Mouse (Mus musculus) spleen, adult 18-20 months (tissue): ENCODE measurements around the gene Adgrl3.

Experiments used
- DNase-seq, 2 experiments: peaks; one replicate each; pipeline ENCODE4 v3.0.0; 2022; ENCODE audit warnings: mixed read lengths in 2 of 2

Adgrl3 gene

DNA sequence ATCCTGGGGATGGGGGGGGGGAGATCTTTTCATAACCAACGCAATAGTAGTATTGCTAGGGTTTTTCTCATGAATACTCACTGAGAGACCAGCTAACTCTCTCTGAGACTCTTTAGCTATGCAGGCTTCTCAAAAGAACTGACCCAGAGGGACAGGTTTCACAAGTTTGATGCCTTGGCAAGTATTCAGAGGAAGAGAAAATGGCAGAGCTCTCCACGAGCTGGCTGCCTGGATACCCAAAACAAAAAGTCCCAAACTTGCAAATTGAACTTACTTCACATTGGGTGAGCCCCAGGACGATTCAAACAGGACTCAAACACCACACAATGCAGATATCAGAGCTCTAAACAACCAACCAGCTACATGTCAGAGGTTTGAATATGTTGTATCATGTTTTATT lies 563.5 kb downstream of the Adgrl3 start:
- no peak for DNase-seq

DNA sequence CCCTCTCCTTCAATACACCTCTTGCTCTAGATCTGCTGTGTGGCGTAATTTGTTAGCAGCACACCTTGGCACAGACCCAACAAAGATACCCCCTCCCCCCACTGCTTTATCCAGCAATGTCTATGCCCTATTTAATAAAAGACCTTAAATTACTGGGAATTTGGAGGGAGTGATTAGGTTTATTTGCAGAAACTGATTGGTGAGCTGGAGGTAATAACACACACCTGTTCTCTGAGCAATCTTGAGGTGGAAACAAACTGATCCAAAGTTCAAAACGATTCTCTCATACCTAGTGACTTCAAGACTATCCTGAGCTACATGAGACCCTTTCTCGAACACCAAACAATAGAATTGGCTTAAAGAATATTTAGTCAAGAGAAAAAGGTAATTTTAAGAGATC lies 565.0 kb downstream of the Adgrl3 start:
- DNase-seq = no peak

DNA sequence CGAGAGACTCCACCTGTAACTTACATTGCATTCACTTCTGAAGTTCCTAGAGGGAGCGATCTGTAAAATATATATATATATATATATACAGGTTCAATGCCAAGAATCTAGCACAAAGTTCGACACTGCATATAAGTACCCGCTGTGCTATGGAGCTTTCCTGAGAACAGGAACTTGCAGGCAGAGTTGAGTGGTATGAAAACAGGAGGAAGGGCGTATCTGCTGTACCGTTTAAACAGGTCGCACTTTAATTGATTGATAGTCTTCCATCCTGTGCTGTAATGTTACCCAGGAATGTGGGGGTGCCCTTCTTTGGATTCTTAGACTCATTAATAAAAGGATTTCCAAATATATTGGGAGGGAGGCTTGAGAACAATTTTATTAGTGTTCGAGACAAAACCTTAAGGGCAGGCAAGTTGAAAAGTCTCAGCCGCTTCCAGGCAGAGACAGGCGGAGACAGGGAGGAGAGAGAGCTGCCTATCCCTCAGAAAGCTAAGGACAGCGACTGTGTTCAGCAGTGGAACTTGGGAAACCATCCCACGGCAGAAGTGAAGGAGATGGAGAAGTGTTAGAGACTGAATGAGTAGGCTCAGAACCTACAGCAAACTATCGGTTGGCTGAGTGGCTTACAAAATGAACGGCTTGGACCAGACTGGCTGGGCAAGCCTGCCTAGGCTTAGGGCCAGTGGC lies 570.2 kb downstream of the Adgrl3 start:
- no peak for DNase-seq

DNA sequence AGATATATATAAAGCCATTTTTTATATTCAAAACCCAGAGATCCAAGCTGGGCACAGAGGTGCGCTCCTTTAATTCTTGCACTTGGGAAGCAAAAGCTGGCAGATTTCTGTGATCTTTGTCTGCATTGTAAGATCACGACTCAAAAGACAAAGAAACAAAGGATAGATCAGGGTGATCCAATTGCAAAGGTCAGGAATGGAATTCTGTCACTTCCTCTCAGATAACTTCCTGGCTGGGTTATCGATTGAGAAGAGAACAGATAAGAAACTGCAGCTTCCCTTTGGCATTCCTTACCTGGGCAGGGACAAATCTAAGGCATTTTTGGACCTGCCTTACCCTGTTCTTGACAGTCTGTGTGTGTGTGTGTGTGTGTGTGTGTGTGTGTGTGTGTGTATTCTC lies 571.5 kb downstream of the Adgrl3 start:
- DNase-seq = no peak

DNA sequence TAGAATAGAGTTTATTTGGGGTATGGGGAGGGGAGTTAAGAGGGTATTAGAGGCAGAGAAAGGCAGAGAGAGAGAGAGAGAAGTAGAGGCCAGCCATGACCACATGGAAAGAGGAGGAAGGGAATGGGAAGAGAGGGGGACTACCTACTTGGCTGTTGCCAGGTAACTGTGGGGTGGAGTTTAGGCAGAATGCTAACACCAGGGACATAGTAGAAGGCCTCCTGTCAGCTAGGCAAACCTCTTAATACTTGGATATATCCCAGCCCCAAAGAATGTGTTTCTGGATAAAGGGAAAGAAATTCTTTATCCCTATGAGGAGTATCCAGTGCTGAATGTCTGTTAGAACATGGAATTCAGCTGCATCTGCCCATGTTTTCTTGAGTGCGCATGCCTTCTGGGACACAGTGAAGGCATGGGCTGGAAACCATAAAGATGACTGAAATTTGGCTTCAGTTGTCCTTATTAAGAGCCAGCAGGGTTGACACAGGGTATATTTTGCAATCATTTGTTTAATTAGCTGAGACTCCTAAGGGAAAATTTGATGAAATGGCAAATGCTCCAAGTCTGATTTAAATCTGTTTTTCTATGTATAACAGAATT lies 573.6 kb downstream of the Adgrl3 start:
- no peak for DNase-seq

DNA sequence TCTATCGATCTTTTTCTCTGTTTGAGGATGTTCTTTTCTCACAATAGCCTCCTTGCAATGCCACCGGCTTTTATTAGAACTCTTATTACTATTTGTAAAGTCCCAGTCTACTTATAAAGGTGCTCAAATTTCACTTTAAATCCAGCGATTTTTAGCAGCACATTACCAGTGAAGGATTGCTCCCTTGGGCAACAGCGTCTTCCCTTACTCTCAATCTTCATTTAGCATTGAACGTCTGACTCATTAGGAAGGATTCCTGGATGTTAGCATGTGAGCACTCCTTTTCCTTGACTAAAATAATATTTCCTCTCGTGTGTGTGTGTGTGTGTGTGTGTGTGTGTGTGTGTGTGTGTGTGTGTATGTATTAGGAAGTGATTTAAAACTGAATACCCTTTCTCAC lies 578.1 kb downstream of the Adgrl3 start:
- no peak for DNase-seq

DNA sequence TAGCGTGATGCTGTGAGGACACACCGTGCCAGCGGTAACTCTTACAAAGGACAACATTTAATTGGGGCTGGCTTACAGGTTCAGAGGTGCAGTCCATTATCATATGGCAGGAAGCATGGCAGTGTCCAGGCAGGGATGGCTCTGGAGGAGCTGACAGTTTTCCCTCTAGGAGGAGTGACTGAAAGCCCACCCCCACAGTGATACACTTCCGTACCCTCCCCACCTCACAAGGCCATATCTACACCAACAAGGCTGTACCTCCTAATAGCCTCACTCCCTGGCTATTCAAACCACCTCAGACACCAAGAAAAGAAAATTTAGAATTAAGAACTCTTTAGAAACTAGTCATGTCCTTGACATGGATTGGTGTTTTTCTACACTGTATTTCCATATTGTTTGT lies 583.0 kb downstream of the Adgrl3 start:
- no peak for DNase-seq

DNA sequence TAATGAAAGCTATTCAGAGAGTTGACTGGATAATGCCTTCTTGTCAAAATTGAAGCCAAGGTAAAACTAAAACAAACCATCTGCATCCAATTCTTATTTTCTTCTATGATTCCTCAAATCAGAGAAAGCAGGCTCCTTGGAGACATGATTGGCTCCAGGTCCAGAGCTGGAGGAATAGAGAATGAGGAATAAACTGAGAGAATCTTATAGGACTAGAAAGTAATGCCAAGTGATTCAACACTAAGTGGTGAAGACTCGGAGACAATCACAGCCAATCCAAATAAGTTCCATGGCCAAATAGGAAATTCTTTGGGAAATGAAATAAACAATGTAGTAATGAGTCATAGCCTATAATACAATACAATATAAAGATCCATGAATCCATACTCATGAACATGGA lies 585.7 kb downstream of the Adgrl3 start:
- DNase-seq = no peak

DNA sequence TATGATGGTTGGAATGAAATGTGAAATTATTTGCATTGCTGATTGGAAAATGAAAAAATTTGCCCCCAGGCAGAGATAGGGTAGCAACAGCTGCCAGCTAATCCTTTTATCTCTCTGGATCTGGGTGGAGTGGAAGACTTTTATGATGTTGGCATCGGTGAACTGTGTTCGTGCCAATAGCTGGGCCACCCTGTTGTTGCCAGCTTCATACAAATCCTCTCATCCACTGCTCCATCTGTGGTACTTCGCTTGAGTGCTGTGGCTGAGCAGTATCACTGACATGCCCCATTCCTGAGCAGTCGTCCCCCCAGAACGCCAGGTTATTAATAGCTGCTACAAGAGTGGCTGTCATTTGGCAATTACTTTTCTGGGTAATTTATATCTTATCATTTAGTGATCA lies 590.3 kb downstream of the Adgrl3 start:
- no peak for DNase-seq

DNA sequence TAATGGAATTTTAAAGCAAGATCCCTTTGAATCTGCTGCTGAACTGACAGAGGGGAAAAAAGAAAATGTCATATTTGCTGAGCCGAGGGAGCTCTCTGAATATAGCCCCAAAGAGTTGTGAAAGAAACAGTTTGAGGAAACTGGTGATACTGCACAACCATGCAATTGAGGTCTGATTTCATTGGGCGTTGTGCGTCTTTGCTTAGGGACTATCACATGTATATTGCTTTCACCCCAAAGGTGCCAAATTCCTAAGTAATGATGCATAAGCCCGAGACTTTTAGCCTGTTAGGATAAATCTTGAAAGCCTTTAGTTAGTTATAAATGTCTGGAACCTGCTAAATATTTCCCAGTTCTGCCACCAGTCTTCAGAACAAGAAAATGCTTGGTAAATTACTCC lies 594.7 kb downstream of the Adgrl3 start:
- DNase-seq = no peak

DNA sequence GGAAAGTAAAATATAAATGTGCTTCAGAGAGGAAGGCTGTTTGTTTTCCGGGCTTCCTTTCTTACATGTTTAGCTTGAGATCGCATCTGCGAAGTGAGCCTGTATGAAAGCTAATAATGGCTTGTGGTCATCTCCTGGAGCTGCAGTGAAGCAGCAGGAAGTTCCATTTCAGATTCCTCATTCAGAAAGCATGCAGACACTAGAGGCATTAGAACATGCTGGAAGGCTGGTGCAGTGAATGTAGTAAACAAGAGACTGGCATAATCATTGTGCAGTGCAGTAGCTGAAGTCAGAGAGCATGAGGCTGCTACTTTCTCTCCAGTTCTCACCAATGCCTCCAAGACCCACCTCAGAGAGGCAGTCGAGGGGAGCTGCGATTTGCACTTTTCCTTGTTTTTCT lies 601.2 kb downstream of the Adgrl3 start:
- no peak for DNase-seq

DNA sequence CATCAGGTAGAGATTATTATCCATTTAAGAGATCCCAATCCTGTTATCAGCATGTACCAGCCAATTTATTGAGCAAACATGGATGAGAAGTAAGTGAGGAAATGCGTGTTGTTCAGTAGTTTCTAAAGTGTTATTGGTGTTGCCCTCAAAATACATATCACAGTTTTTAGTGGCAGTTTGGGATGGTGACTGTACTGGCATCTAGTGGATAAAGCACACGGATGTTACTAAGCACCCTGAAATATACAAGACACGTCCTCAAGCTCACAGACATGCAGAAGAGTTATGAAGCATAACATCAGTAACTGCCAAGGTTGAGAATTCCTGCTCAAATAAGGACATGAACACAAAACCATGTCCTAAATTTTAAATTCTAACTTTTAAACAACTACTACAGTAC lies 601.8 kb downstream of the Adgrl3 start:
- DNase-seq = no peak

DNA sequence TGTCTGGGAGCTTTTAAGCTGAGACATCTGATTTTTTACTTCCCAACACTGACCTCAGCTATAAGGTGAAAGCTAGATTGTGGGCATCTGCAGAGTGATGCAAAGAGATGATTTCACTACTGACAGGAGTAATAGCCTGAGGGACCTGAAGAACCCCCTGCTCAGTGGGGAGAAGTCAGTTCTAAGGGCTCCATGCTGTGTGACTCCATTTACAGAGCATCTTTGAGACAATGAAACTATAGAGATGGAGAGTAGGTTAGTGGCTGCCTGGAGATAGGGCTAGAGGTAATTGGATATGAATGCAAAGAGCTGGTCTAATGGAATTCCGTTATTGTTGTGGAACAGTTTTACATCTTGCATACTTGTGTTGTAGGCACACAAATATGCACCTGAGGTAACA lies 603.9 kb downstream of the Adgrl3 start:
- DNase-seq = no peak

DNA sequence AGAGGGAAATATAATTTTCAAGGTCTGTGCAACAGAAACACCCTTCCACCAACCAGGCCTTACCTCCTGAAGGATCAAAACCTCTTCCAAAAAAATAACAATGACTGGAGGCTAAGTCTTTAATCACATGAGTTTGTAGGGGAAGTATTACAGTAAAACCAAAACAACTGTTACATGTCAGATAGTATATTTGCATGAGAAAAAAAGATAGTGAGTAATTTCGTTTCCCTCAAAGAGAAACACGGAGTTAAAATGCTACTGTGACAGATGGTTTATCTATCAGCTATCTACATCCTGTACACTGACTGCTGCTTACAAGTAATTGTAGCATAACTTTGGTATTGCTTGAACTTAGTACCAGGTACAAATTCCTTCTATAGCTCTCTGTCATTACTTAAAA lies 616.2 kb downstream of the Adgrl3 start:
- no peak for DNase-seq

DNA sequence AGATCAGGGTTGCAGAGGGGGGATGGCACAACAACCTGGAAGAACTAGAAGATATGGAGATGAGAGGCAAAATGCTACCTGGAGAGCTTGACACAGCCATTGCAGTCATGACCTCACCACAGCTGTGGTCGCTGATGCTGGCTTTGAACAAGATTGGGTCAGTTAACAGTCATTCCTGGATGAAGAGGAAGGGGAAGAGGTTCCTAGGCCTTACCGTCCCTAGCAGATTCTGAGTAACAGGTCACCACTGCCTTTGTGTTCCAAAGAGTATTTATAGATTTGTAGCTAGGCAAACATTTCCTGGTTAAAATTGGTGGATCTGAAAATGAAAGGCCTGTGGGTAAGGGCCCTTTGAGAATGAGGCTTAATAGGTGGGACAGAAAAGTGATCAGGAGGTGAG lies 618.5 kb downstream of the Adgrl3 start:
- no peak for DNase-seq

DNA sequence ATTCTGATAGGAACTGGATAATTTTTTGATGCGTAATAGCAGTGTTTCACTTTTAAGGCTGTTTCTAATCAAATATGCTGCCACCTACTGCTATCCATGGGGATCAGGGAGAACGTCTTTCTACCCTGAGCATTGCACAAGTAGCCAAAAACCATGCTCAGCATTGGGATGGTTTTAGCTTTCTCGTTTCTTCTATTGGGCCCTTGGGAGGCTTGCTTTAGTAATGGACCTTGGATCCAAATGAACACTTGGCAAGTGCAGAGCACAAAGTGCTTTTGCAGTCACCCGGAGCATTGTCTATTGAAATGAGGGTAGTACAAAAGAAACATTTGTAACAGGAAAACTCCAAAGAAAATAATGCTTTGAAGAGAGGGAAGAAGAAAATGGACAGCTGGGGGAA lies 620.2 kb downstream of the Adgrl3 start:
- DNase-seq = no peak

DNA sequence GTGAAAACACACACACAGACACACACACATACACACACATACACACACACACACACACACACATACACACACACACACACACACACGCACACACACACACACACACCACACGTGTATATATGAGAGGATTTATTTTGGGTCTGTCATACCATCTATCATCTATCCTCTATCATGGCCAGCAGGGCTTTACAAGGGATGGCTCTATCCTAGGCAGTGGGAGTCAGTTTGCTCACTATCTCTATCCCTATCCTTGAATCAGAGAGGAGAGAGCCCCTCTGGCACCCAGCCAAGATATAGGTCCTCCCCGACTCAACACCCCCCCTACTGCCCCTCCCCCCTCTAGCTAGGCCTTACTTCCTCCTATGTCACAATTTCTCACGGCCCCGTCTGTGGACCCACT lies 625.6 kb downstream of the Adgrl3 start:
- no peak for DNase-seq

DNA sequence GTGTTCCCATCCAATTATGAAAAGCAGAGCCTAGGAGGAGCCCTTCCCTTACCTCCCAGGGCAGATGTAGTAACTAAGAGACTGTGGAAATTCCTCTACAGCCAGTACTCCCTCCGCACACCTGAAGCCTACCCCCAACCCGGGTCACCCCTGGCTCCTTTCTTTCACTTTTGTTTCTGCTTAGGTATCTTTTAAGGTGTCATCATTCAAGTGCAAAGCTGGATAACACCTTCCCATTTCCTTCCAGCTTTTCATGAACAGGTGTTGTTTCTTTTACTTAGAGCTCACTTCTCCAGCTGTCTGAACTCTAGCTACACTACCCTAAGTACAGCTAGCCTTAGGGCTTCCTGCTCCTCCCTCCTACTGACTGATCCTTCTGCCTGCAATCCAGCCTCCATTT lies 634.0 kb downstream of the Adgrl3 start:
- DNase-seq = no peak

DNA sequence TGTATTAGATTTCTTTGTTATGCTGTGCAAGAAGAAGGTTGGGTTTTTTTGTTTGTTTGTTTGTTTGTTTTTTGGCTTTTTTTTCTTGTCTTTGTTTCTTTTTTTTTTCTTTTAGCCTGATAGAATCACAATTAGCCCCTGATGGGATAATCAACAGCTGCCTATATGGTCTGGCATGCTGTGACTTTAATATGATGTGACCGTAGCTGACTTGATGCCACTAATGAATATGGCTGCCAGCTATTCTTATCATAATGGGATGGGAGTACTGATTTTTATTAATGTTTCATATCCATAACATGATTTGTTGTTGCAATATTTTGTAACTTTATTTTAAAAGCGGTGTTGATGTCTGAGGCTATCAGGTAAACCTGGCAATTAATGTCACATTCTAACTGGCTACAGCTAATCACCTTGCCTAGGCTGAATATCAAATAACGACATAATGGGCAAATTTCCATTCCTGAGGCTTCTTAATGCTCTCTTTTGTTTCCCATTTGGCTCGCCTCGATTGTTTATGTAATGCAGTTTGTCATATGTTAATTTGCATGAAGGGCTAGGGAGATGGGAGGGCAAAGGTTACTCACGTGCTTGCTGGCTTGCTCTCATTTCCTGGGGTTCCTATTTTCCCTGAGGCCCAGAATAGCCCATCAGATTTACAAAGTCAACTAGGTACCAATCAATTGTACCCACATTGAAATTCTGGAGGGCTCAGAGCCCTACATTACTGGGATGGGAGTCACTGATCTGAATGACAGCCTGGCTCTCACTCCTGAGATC lies 641.9 kb downstream of the Adgrl3 start:
- no peak for DNase-seq

DNA sequence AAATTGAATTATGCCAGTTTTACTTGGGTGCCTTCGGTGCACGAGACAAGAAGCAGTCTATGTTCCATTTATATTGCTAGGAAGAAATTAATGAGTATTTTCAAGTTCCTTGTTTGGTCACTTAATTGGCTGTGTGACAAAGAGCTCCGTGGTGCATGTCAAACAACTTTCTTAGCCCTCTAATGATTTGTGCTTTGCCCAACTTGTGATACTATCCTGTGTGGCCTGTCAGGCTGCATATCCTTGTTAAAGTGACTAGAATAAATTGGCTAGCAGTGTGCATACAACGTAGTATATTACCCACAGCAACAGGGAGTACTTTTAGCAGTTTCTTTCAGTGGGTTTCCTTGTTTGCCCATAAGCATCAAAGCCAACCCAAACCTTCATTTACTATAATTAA lies 651.1 kb downstream of the Adgrl3 start:
- no peak for DNase-seq

DNA sequence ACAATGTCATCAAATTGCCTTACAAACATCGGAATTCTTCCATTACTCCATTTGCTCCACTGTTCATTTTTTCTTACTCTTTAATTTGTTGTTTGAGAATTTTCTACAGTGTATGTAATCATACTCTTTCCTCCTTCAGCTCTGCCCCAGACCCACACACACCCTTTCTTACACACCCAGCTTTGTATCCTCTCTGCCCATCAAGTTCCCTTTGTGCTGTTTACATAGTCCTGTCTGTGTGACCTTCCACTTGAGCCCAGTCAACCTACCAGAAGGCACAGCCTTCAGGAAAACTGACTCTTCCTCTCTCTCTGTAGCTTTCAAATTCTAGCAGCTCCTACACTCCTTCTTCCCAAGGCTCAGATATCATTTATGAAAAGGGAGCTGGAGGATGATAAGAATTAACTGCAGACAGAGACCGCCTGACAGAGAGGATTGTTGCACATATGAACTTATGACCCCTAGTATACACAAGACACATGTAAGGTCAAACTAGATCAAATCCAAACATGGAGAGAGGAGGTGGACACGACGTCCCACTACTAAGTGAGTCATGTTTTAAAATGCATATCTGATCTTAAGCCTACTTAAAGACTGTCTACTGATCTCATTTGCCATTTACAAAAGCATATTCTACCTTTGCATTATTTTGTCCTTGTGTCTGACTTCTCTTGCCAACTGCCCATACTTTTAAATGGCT lies 654.5 kb downstream of the Adgrl3 start:
- DNase-seq = no peak

DNA sequence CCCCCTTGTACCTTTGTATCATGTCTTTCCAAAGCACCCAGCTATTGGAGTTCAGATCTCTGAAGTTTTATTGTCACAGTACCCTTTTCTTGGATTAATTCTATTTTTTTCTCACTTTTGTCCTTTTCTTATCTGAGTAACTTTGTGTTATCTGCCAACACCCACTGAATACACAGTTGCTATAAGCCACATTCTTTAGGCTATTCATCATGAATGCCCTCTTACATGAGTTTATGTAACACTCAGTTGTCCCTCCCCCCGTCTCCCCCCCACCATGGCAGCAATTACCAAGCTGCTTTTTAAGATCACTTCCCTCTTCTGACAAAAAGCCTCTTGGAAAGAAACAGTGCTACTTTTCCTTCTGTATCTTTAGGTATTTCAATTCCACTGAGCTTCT lies 655.0 kb downstream of the Adgrl3 start:
- no peak for DNase-seq

DNA sequence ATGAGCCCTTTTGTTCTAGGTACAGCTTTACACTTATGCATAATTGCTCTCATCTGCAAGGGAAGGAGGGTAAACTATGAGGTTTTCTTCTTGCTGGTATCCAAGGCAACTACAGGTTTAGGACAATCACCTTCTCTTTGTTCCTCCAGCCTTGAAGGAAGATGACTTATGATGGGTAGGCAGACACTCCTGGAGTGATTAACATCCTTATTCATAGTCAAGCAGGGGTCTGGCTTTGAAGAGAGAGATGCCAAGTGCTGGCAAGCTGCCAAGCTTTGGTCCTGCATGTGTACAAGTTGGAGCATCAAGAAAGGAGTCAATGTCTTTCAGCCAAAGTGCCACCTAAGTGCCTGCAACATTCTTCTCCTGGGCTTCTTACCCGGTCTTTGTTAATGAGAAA lies 657.0 kb downstream of the Adgrl3 start:
- no peak for DNase-seq

DNA sequence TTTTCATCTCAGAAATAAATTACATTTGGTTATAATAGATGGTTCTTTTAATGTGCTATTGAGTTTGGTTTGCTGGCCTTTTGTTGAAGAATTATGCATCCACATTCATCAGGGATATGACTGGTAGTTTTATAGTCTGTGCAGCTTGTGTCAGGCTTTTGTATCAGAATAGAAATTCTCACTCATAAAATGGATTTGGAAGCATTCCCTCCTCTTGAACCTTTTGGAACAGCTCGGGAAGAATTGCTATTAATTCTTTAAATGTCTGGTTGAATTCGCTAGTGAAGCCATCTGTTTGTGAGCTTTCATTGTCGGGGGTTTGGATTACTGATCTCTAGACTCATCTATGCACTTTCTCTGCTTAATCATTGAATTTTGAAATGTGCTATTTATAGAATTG lies 666.3 kb downstream of the Adgrl3 start:
- DNase-seq = no peak
